In genomic region chr9:59065616-59066301, GRCm38 (mm10) we compare ENCODE assay signal across 18 mouse cellular contexts. TPM values are rescaled to one million over a fixed set of nuclear protein-coding genes. Genes with fewer than 3 reads are reported as not detected.
A peak's percentile ranks its signal among the peaks of the same experiment; 100 is the strongest.
DNase-seq lines count a peak whose midpoint lies in the region; ATAC-seq and TF ChIP-seq lines count a peak whose summit lies in the region.
"Had no signal": no experiment of that assay in that cellular context is flagged by ENCODE, and none has a peak within 500 bp of the region (broad histone marks: within the 10 kb centered on the region; RNA-seq: fewer than 3 reads in every experiment).

No protein-coding gene starts in this region.

- peaks cover 25% of the 10 kb centered on the region for H3K4me1 ChIP-seq in embryonic facial prominence, embryonic 13.5 days
- peaks cover 27% of the 10 kb centered on the region for H3K4me1 ChIP-seq in embryonic facial prominence, embryonic 10.5 days
- H3K4me1 ChIP-seq in intestine, embryonic 15.5 days (replicated peaks): peaks cover 23% of the 10 kb centered on the region
- 0 out of 2 replicates have a peak, but pooled peaks cover 3% of the 10 kb centered on the region for H3K4me1 ChIP-seq in intestine, postnatal 0 days (replicated peaks; ENCODE audit: control insufficient read depth, insufficient read depth, low read length)
- peaks cover 22% of the 10 kb centered on the region for H3K4me1 ChIP-seq in limb, embryonic 15.5 days

- H3K4me2 ChIP-seq in embryonic facial prominence, embryonic 13.5 days: no peak overlapping the region
- H3K4me2 ChIP-seq in intestine, embryonic 15.5 days (replicated peaks): no peak overlapping the region
- no peak overlapping the region for H3K4me2 ChIP-seq in intestine, postnatal 0 days (replicated peaks; ENCODE audit: low read depth)
- no peak overlapping the region for H3K4me2 ChIP-seq in limb, embryonic 15.5 days
- H3K4me2 ChIP-seq: hindbrain, embryonic 12.5 days; liver, embryonic 11.5 days; lung, embryonic 15.5 days; neural tube, embryonic 15.5 days had no signal

- no peak for DNase-seq in embryonic facial prominence, embryonic 10.5 days (ENCODE audit: low spot score)
- DNase-seq in adrenal gland, postnatal 14 days: peak; percentile 58
- DNase-seq in right cerebral cortex, adult 2 months (ENCODE audit: low spot score in 2 of 2): no peak
- DNase-seq: cerebellum, postnatal 14 days; forebrain, postnatal 0 days; gastrocnemius, postnatal 36 days; kidney, postnatal 10 days had no signal

- H3K36me3 ChIP-seq in embryonic facial prominence, embryonic 13.5 days: no peaks in the 10 kb centered on the region
- H3K36me3 ChIP-seq in embryonic facial prominence, embryonic 10.5 days (replicated peaks): no peaks in the 10 kb centered on the region
- H3K36me3 ChIP-seq in intestine, embryonic 15.5 days: no peaks in the 10 kb centered on the region
- no peaks in the 10 kb centered on the region for H3K36me3 ChIP-seq in intestine, postnatal 0 days (ENCODE audit: control insufficient read depth, insufficient read depth)
- H3K36me3 ChIP-seq in limb, embryonic 15.5 days: no peaks in the 10 kb centered on the region
- H3K36me3 ChIP-seq: hindbrain, embryonic 12.5 days; lung, embryonic 15.5 days; neural tube, embryonic 15.5 days had no signal

- no peaks in the 10 kb centered on the region for H3K9me3 ChIP-seq in embryonic facial prominence, embryonic 13.5 days
- no peaks in the 10 kb centered on the region for H3K9me3 ChIP-seq in embryonic facial prominence, embryonic 10.5 days
- no peaks in the 10 kb centered on the region for H3K9me3 ChIP-seq in intestine, embryonic 15.5 days
- no peaks in the 10 kb centered on the region for H3K9me3 ChIP-seq in intestine, postnatal 0 days (ENCODE audit: control insufficient read depth)
- no peaks in the 10 kb centered on the region for H3K9me3 ChIP-seq in limb, embryonic 15.5 days
- H3K9me3 ChIP-seq: hindbrain, embryonic 12.5 days; lung, embryonic 15.5 days; neural tube, embryonic 15.5 days had no signal

- no peaks in the 10 kb centered on the region for H3K27me3 ChIP-seq in embryonic facial prominence, embryonic 13.5 days
- no peaks in the 10 kb centered on the region for H3K27me3 ChIP-seq in embryonic facial prominence, embryonic 10.5 days (replicated peaks; ENCODE audit: low read depth, poor library complexity, severe bottlenecking)
- H3K27me3 ChIP-seq in intestine, embryonic 15.5 days (replicated peaks): no peaks in the 10 kb centered on the region
- H3K27me3 ChIP-seq in intestine, postnatal 0 days (replicated peaks; ENCODE audit: control insufficient read depth, insufficient read depth, low read length): no peaks in the 10 kb centered on the region
- H3K27me3 ChIP-seq in limb, embryonic 15.5 days: no peaks in the 10 kb centered on the region
- H3K27me3 ChIP-seq: lung, embryonic 15.5 days; neural tube, embryonic 15.5 days had no signal

- H3K4me3 ChIP-seq in embryonic facial prominence, embryonic 13.5 days: no peak overlapping the region
- H3K4me3 ChIP-seq in embryonic facial prominence, embryonic 10.5 days: no peak overlapping the region
- H3K4me3 ChIP-seq in intestine, embryonic 15.5 days (replicated peaks): no peak overlapping the region
- H3K4me3 ChIP-seq in intestine, postnatal 0 days (ENCODE audit: low read depth, low read length): no peak overlapping the region
- H3K4me3 ChIP-seq in limb, embryonic 15.5 days: no peak overlapping the region
- H3K4me3 ChIP-seq: hindbrain, embryonic 12.5 days; lung, embryonic 15.5 days; neural tube, embryonic 15.5 days had no signal

- whole genome bisulfite sequencing in embryonic facial prominence, embryonic 13.5 days: 23% methylated on average over 6 of the region's 6 CpGs
- WGBS in embryonic facial prominence, embryonic 10.5 days: 53% methylated on average over 6 of the region's 6 CpGs
- 34% methylated on average over 6 of the region's 6 CpGs for WGBS in intestine, embryonic 15.5 days
- 35% methylated on average over 6 of the region's 6 CpGs for WGBS in intestine, postnatal 0 days
- 25% methylated on average over 6 of the region's 6 CpGs for WGBS in limb, embryonic 15.5 days

- H3K27ac ChIP-seq in embryonic facial prominence, embryonic 13.5 days: peak overlapping the region; percentile 6; the same call in 1 of the 2 replicates
- H3K27ac ChIP-seq in embryonic facial prominence, embryonic 10.5 days (replicated peaks): no peak overlapping the region
- no peak overlapping the region for H3K27ac ChIP-seq in intestine, embryonic 15.5 days
- no peak overlapping the region for H3K27ac ChIP-seq in intestine, postnatal 0 days (ENCODE audit: low read depth, low read length)
- peak overlapping the region; percentile 62; the same call in 1 of the 2 replicates for H3K27ac ChIP-seq in limb, embryonic 15.5 days
- H3K27ac ChIP-seq: hindbrain, embryonic 12.5 days; lung, embryonic 15.5 days; neural tube, embryonic 15.5 days had no signal

- TF ChIP-seq CTCF in intestine, postnatal 0 days (IDR thresholded peaks at IDR 0.05; ENCODE audit: low read depth): no peak

- no peak overlapping the region for H3K9ac ChIP-seq in embryonic facial prominence, embryonic 13.5 days
- no peak overlapping the region for H3K9ac ChIP-seq in intestine, embryonic 15.5 days
- H3K9ac ChIP-seq in intestine, postnatal 0 days (ENCODE audit: low read depth, low read length): no peak overlapping the region
- no peak overlapping the region for H3K9ac ChIP-seq in limb, embryonic 15.5 days
- H3K9ac ChIP-seq: forebrain, postnatal 0 days; hindbrain, embryonic 12.5 days; lung, embryonic 15.5 days; neural tube, embryonic 15.5 days had no signal

- ATAC-seq in embryonic facial prominence, embryonic 13.5 days (ENCODE audit: insufficient number of reproducible peaks, insufficient read depth, low FRiP score, low TSS enrichment, low read depth): no peak
- peak; percentile 59 for ATAC-seq in intestine, embryonic 15.5 days
- ATAC-seq in intestine, postnatal 0 days: no peak
- ATAC-seq in limb, embryonic 15.5 days (ENCODE audit: insufficient number of reproducible peaks, low FRiP score, low TSS enrichment, low read depth): peak; percentile 61; the same call in 1 of the 2 replicates
- no peak for ATAC-seq in frontal cortex, adult (ENCODE audit: low TSS enrichment)
- ATAC-seq: forebrain, postnatal 0 days; Patski had no signal

RNA-seq across cellular contexts. Expression of gene Neo1, which starts 29.5 kb away (rescaled TPM):
- polyA plus RNA-seq in embryonic facial prominence, embryonic 13.5 days (2015; fragmentation: Nextera tagmentation; extraction: Ambion mirVana): 42.6 and 44.3 TPM in 2 replicates
- 34.4 and 36.8 TPM in 2 replicates for polyA plus RNA-seq in embryonic facial prominence, embryonic 10.5 days (2016; fragmentation: Nextera tagmentation; extraction: Ambion mirVana)
- 24.2 and 26.0 TPM in 2 replicates for polyA plus RNA-seq in intestine, embryonic 15.5 days (2015; fragmentation: Nextera tagmentation; extraction: Ambion mirVana)
- polyA plus RNA-seq in intestine, postnatal 0 days (2015; fragmentation: Nextera tagmentation; extraction: Ambion mirVana): 8.3 and 8.6 TPM in 2 replicates
- total RNA-seq in adrenal gland, postnatal 14 days (2021): 49.3 and 55.0 TPM in 2 replicates
- 34.2 and 45.1 TPM in 2 replicates for polyA plus RNA-seq in limb, embryonic 15.5 days (2015; fragmentation: Nextera tagmentation; extraction: Ambion mirVana)
- total RNA-seq: megakaryocyte progenitor cell, adult 5-6 weeks had no signal

Comparison
In these comparisons a context has a peak if more than half of its experiments do, and no peak if none do; other contexts are left out.
1. ATAC-seq: peak in intestine, embryonic 15.5 days (single experiment) and limb, embryonic 15.5 days (single experiment); none in embryonic facial prominence, embryonic 13.5 days (single experiment), intestine, postnatal 0 days (single experiment) and frontal cortex, adult (single experiment).
2. H3K27ac ChIP-seq: peak in embryonic facial prominence, embryonic 13.5 days (single experiment) and limb, embryonic 15.5 days (single experiment); none in embryonic facial prominence, embryonic 10.5 days (single experiment), intestine, embryonic 15.5 days (single experiment) and intestine, postnatal 0 days (single experiment).